Mouse (Mus musculus) fibroblast of lung, adult 2 months (primary cell): Measurements from ENCODE around the gene Gm11172.
A peak's percentile ranks its signal among the peaks of the same experiment; 100 is the strongest.
"Not testable (repeated sequence)": the region's sequence is repeated elsewhere in the genome, so short reads cannot be mapped to it uniquely, and the experiment has no call there.

Experiments
- DNase-seq: peaks from one replicate; pipeline ENCODE4 v3.0.0-alpha.2; 2011; ENCODE audit warnings: low read depth

Gene Gm11172

DNA sequence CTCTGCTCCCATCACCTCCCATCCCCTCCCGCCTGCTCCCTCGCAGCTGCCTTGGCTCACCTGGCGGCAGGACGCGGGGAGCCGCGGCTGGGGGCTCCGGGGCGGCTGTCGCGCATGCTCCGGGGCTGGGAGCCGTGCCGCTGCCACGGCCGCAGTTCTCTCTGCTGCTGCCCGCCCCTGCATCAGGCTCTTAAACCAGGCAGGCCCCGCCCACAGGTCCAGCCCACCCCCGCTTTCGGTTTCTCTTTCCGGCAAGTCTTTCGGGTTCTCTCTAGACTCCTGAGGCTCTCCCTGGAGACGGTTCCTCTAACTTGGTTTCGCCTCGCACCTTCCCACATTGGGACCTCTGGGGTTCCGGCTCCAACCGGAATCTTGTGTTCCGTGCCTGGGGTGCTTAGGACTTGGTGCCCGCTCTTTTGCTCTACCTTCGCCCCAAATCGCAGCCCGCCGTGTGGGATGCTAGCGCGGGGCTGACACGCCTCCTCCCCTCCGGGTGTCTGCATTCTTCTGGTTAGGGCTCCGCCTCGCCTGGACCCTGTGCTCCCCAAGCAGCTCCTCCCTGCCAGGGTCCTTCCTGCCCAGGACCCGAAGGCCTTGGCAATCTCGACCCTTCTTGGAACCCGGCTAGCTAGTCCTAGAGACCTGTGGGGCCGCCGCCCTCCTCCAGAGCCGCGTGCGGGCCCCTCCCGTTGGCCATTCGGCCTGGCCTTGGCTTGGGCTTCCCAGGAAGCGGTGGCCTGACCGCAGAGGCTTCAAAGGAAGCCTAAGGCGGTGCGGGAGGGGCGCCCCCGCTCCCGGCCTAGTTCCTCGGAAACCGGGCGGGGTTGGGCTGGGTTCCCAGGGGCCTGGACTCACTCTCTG is 27.1 kb upstream of the Gm11172 start, which contains the start of gene Socs1:
Socs1 (minus strand) TSS at position 166 of the 861 bp plus-strand sequence.
- DNase-seq = peak; percentile 85

DNA sequence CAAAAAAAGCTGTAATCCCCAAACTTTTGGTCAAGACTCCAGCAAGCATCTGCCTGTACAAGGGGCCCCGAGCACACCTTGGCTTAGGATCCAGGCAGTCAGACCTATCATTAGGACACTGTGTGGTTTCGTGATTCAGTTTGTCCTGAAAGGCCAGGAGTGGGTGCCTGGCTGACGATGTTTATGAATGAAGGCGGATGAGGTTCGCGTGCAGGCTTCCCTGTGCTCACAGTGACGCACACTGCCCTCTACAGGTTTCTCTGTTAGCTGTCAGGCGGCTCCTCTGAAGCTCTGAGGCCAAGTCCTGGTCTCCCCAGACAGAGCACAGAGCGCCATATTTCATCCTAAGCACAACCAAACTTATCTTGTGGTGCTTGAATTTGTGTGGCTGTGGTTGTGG is 26.4 kb upstream of the Gm11172 start:
- DNase-seq = peak; percentile 78

DNA sequence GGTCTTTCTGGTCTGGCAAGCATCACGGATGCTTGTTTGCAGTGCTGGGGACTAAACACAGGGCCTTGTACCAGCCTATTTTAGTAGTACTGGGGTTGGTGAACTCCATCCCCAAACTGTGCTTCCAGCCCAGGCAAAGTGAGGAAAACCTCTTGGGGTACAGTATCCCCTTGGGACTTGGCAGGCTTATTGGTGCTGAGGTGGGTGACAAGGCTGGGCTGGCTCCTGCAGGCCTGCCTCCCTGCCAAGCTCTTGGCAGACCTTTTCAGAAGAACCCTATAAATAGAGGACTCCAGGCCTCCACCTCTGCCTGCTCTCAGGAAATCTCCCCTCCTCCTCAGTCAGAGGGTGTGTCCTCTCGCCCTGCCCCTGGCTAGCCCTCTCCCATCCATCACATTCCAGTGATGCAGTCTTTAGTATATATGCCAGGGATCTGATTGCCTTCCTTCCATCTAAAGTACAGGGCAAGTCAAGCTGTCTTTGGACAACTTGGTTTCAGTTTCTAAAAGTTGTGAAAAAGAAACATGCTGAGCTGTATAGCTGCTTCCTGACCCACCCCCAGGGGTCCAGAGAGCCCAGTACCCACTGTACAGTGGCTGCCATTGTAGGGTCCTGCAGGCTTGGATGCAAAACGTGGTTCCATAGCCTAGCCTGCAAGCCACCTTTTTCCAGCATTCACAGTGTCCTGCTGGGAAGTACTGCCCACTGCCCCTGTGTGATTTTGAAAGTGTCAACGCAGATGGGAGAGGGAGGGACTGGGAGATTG is 25.8 kb upstream of the Gm11172 start:
- DNase-seq = no peak

DNA sequence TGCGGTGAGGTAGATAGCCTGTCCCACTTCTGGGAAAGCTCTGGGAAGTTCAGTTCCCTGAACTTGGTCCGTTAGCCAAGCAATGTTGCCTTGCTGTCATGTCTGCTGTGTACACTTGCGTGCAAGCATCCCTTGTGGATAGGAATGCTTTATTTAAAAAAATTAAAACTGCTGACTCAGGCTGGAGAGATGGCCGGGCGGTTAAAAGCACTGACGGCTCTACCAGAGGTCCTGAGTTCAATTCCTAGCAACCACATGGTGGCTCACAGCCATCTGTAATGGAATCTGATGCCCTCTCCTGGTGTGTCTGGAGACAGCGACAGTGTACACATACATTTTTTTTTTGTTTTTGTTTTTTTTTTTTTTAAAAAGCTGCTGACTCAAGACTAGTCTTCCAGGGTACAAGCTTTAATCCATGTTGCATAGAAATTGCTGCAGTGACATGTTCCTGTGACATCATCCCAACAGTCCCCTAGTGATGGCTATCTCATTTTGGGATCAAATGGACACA is 25.1 kb upstream of the Gm11172 start:
- no peak for DNase-seq

DNA sequence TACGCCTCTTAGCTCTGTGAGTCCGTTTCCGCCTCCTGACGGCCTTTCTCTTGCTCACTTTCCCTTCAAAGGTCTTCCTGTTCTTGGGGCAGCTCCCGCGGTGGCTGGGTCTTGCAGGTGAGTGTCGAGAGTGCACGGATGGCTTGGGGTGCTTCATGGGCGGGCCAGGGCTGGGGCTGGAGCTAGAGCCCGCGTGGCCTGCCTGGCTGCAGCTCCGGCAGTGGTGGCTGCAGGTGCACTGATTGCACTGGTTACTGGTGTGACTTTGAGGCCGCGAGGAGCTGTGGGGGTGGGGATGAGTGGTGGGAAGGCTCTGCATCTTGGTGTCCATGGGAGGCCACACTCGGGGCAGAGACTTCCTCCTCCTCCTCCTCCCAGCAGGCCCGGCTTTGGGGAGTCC is 24.4 kb upstream of the Gm11172 start, which contains the start of gene Tnp2:
Tnp2 (minus strand) TSS at position 390 of the 400 bp plus-strand sequence.
- DNase-seq = no peak

DNA sequence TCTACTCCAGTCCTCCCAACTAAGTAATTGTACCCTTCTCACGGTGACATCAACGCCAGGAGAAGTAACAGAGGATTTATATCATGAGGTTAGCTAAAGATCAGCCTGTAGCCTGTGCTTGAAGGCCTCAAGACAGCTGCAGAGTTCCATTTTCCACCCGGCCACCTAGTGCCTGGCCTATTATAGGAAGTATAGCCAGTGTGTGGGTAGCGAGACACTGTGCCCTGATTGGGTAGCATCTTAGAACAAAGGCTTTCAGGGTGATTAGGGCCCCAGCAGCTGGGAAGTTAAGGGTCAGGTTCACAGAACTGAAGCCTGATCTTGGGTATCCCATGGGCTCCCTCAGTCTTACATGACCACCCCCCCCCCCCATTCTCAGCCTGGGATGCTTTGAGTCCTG is 23.8 kb upstream of the Gm11172 start:
- DNase-seq = no peak

DNA sequence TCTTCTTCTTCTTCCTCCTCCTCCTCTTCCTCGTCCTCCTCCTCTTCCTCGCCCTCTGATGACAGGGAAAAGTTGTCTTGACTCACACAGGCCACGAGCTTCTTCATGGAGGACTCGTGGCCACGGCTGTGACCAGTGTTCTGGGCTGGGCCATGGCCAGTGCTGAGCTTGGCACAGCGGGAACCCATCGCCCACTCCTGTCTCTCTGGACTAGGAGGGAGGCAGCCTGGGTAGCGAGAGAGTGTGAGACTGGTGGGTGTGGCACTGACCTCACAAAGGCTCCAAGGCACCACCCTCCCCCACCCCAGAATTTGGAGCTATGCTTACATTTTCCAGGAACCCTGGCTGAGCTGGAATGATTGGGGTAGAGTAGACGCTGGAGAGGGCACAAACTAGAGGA is 22.0 kb upstream of the Gm11172 start, which contains the start of gene Prm3:
Prm3 (minus strand) TSS at position 213 of the 400 bp plus-strand sequence.
- DNase-seq = no peak

DNA sequence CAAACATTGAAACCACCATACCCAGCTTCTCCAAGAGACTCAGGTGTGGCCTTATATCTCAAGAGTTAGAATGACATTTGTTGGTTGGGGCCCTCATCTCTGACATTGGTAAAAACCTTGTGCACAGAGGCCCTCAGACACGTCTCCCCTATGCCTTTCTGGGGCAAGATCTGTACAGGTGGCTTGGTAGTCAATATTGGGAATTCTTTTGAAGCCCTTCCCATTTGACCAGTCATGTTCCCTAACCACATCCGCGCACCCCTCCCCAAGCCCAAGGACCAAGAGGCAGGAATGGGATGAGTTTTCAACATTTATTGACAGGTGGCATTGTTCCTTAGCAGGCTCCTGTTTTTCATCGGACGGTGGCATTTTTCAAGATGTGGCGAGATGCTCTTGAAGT is 16.7 kb upstream of the Gm11172 start, which contains the start of gene Prm2:
Prm2 (minus strand) TSS at position 101 of the 400 bp plus-strand sequence.
- no peak for DNase-seq

DNA sequence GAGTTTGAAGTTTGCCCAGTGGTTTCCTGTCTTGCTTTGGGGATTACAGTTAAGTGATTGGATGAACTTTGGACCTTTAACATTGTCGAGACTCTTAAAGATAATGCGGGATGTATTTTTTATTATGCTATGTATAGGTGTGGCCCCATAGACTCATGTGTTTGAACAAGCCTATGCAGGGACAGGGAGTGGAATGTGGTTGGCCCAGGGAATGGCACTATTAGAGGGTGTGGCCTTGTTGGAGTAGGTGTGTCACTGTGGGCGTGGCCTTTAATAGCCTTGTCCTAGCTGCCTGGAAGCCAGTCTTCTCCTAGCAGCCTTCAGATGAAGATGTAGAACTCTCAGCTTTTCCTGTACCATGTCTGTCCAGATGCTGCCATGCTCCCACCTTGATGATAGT is 10.3 kb upstream of the Gm11172 start:
- DNase-seq = not testable (repeated sequence)

DNA sequence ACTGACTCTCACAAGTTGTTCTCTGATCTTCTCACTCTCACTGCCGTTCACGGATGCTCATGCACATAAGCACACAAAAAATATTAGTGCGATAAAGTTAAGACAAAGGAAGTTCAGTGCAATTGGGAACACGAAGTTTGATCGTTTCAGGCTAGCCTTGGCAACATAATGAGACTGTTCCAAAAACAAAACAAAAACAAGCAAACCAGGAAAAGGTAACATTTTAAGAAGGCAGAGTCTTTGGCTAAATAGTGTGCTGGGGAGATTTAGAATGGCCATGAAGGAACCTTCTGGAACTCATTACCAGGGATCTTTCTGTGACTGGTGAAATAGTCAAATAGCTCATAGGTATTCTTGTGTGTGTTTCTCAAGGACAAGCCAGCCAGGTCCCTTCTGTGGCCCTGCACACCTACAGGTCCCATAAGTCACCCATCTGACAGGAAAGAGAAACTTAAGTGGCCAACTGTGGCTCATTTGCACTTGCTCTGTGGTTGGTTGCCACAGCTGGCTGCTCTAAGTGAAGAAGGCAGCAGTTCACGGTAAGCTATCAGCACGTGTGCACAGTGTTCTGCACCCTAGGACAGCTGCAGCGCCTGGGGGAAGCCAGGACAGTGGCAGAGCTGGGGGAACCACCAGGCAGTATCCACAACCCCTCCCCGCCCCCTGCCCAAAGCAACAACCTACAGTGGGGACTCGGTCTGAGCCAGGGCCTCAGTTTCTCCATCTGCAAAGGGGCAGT is 6.8 kb upstream of the Gm11172 start, which contains the start of gene Prm1:
Prm1 (minus strand) TSS at position 51 of the 739 bp plus-strand sequence.
- DNase-seq = no peak

DNA sequence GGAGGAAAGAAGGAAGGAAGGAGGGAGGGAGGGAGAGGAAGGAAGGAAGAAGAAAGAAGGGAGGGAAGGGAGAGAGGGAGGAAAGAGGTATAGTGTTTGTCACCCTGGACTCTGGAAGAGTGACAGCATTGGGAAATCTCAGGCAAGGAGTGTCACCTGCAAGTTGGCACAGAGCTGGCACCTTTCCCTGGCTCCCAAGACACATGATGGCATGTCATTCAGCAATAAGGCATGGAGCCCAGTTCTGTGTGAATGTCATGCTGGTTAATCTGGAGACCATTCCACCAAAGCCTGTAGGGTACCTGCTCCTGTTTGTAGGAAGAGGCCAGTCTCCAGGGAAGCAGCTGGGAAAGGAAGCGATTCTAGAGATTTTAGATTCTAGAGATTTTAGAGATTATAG is 2.3 kb upstream of the Gm11172 start:
- no peak for DNase-seq

DNA sequence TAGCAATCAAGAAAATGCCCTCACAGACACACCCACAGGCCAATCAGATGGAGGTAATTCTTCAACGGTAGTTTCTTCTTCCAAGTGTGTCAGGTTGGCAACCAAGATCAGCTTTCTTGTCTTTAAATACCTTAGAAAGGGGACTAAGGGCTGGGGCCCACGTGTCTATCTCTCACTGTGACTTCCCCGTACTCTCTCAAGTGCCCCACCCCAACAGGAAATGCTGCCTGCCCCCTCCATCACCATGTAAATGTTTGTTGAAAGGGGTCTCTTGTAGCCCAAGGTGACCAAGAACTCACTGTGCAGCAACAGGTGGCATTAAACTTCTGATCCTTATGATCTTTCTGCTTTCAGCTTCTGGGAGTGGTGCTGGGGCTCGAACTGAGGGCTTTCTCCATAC is 1.0 kb downstream of the Gm11172 start:
- DNase-seq = no peak

DNA sequence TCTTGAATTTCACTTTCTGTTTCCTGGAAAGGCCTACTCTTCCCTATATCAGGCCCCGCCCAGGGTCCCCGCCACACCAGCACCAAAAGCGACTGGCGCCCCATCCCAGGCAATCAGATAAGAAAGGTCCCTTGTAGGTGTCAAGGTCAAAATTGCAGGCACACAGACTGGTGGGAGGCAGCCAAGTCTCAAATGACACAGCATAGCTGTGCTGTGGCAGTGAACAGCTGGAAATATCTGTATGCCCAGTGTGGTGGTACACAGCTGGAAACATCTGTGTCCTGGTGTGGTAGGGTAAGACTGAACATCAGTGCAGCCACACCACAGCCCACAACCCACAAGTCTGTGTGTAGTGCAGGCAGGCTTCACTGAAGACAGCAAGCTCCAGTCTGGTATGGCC is 2.1 kb downstream of the Gm11172 start:
- no peak for DNase-seq

DNA sequence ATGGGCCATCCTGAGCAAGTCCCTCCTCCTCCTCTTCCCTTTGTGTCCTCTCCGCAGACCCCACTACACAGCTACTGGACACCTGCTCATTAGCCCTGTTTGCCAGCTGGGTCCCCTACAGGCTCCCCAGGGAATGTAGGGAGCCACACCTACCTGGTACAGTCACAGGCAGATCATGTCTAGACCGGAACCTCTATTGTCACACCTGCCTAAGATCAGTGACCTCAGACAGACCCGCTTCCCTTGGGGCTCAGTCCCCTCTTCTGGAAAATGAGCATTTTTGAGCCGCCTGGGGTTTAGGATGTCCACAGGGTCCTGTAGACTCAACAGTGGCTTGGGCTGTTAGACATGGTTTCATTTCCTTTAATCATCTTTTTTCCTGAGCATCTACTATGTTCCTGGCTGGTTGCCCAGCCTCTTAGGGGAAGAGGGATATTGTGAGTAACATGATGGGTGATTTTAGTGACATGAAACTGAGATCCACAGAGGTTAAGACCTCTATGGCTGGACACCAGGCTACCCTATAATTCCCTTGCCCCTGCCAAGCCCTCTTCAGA is 5.9 kb downstream of the Gm11172 start:
- DNase-seq = no peak

DNA sequence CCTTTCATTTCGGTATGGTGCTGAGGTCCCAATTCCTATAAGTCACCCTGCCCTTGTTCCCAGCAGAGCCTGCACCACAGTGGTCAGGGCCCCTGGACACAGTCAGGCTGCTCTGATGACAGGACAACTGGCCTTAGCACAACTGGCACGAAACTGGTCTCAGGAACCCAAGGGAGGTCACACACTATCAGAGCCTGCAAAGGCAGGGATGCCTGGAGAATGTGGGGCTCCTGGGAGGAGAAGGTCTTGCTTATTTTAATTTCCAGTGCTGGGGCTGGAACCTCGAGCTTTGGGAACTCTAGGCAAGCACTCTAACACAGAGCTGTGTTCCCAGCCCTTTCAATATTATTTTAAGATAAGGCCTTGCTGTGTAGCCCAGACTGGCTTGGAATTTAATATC is 7.3 kb downstream of the Gm11172 start:
- no peak for DNase-seq

DNA sequence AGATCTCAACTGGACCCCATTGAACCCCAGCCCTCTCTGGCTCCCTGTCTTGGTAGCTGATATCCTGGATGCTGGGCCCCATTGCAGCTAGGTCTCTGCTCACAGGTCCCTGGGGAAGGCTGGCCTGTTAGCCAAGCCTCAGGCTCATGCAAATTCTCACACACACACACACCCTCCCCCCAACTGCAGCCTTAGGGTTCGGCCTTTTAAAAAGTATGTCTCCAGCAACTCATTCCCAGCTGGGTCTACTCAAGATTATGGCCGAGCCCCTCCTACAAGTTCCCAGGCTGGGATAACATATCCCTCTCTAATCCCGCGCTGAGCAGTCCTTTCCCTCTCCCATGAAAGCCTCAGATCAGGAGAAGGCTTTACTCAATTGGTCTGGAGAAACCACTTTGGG is 8.7 kb downstream of the Gm11172 start:
- no peak for DNase-seq

DNA sequence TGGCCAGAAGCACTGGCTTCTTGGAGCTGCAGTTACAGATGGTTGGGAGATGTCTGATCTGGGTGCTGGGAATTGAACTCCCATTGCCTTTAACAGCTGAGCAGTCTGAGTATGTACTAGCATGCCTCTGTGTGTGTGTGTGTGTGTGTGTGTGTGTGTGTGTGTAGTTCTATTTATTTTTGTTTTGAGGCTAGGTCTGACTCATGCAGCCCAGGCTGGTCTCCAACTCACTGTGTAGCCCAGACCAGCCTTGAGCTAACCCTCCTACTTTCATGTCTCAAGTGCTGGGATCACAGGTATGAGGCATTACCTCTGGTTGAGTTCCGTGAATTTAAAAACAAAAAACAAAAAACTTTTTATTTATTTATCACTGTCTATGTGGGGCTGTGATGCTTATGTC is 11.8 kb downstream of the Gm11172 start:
- DNase-seq = no peak

DNA sequence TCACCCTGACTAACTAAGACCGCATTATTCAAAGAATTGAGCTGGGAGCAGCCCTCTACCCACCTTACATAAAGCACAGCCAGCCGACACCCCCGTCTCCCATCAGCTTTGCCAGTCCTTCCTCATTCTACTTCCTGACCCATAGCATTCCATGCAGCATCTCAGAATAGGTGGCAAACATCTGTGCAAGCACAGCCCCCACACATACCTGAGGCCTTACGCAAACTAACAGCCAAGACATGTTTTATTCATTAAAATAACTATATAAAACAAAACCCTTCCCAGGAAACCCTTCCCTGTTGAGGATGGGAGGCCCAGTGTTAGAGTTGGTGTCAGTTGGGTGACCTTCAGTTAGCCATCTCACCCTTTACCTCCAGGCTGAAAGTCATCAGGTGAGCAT is 13.1 kb downstream of the Gm11172 start:
- no peak for DNase-seq

DNA sequence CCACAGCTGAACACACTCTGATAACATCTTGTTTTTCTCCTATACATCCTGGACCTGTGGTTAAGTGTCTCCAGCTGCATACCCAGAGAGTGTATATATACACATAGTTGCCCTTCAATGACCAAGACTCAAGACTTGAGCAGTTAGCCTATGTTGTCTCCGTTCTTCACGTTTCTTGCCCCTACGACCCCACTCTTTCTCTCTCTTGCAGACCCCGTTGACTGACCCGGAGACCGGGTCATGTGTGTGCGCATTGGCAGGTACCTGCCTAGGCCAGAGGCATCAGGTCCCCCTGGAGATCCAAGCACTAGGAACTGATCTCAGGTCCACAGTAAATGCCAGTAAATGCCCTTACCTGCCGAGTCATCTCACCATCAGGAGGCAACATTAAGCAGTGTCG is 14.6 kb downstream of the Gm11172 start:
- no peak for DNase-seq

DNA sequence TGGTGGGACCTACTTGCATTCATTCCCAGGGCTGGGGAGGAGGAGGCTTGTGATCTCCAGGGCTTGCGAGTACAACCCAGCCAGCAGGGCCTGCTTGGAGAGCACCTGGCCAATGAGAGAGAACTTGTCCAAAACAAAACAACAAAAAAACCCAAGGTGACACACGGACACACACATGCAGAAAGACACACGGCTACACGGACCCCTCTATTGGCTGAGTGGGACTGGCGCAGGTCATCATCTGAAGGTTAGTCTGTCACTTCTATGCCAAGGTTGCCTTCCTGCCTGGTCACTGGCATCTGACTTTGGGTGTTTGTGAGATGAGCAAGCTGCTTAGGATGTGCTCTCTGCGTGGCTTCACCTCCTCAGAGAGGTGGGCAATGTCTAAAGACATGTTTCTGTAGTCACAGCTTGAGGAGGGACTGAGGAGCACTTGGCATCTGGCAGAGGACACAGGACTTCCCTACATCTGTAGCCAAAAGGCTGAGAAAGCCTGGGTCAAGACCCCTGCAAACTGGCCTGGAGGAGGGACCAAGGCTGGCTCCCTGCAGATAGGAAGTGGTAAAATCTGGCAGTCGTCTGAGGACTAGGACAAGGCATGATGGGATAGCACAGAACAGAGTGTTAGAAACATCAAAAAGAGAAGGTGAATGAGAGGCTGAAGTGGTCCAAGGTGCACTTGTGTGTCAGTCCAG is 15.2 kb downstream of the Gm11172 start:
- no peak for DNase-seq

DNA sequence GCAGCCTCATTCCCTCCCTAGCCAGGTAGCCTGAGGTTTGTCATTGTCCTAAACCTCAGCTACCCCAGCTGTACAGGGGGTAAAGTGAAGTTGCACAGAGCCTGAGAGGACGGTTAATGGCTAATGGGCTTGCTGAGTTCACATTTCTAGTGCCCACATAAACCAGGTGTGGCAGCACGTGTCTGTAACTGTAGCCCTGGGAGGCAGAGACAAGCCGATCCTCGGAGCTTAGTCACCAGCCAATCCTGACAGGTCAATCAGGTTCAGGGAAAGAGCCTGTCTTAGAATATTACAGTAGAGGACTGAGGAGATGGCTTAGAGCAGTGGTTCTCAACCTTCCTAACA is 15.7 kb downstream of the Gm11172 start:
- no peak for DNase-seq
